Mouse (Mus musculus) brown adipose tissue, adult 24 weeks (tissue): Measurements from ENCODE around the gene Lamb3. TPM values are rescaled to one million over a fixed set of nuclear protein-coding genes. Genes with fewer than 3 reads are reported as not detected.

Source experiments
- H3K27ac ChIP-seq: fragments of 200-500 bp; replicated peaks from 2 replicates; pipeline ENCODE4 v1.5.1; 2012; ENCODE audit warnings: low read depth, mild to moderate bottlenecking, low read length
- H3K4me1 ChIP-seq: fragments of 200-500 bp; 2 replicates; pipeline ENCODE4 v1.6.1; 2012; ENCODE audit warnings: low read length, mixed read lengths; ENCODE audit not compliant: control insufficient read depth, insufficient read depth, insufficient read length
- H3K4me3 ChIP-seq: fragments of 200-500 bp; 2 replicates; pipeline ENCODE4 v1.5.1; 2012; ENCODE audit warnings: low read depth, mild to moderate bottlenecking, low read length, moderate library complexity; ENCODE audit not compliant: insufficient read depth
- polyA plus RNA-seq: library from polyadenylated mRNA; stranded (reverse); fragments of >200 nt; gene quantifications from 2 replicates; pipeline ENCODE4 v1.2.4, GENCODE M21; 2012; ENCODE audit not compliant: missing spikeins, insufficient read depth, insufficient read length

The Lamb3 gene
- polyA plus RNA-seq, 1 experiment: 6.8 TPM

DNA sequence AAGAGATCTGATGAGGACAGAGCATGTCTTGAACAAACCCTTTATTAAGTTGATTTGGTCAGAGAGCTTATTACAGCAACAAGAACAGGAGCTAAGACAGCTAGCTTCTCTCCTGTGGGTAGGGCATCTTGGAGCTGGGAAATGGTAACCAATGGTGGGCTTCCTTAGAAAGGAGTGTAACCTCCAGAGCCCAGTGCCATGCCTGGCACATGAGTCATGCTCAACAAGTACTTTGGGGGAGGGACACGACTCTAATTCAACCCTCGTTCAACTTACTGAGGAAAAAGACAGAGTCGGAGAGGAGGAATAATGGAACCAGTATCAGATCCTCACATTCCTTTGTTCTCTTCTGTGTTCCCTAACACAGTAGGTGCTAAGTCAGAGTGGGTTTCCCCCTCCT is 112.2 kb downstream of the Lamb3 start:
- Histone ChIP-seq H3K4me3 (no peak overlapping the region), H3K4me1 (peaks cover 13% of the 10 kb centered on the region; the same call in 1 of the 2 replicates), H3K27ac (no peak overlapping the region)

DNA sequence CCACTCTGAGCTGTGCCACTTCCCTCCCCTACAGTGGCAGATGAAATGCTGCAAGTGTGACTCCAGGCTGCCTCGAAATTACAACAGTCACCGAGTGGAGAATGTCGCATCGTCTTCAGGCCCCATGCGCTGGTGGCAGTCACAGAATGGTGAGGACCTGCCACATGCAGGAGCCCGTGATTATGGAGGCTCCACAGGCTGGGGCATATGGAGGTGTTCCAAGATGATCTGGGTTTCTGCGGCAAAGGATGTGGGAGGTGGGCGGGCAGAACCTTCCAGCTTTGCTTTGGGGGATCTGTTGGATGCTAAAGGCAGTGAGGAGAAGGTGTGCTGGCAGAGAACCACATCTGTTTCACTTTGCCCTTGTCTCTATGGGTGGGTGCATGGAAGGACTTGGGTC is 112.9 kb downstream of the Lamb3 start:
- Histone ChIP-seq H3K4me1 (peaks cover 11% of the 10 kb centered on the region; the same call in 1 of the 2 replicates), H3K27ac (no peak overlapping the region), H3K4me3 (no peak overlapping the region)

DNA sequence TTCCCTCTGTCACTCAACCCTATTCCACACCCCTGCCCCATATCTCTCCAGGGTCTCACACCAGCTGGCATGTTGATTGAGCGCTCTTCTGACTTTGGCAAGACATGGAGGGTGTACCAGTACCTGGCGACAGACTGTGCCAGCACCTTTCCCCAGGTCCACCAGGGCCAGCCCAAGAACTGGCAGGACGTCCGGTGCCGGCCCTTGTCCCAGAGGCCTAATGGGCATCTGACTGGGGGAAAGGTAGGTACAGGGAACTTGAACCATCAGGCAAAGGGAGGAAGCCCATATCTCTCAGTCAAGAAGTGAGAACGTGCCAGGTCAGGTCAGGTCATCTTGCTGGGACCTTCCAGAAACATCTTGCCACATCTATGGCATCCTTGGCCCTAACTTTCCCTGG is 116.2 kb downstream of the Lamb3 start:
- Histone ChIP-seq H3K4me1 (peaks cover 10% of the 10 kb centered on the region), H3K4me3 (no peak overlapping the region), H3K27ac (peak overlapping the region; percentile 94)

DNA sequence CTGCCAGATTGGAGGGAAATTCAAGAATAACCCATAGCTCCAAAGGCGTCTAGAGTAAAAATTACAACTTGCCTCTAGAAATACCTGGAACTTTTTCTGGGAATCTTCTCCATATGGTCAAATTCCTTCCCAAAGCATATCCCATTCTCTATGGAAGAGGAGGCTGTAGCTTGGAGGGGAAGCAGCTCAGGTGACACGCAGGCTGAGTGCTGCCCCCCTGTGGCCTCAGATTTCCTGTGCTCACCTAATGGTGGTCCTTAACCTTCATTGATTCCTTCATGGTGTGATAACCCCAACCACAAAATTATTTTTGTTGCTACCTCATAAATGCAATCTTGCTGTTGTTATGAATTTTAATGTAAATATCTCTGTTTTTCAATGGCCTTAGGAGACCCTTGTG is 116.7 kb downstream of the Lamb3 start:
- Histone ChIP-seq H3K4me1 (peaks cover 10% of the 10 kb centered on the region), H3K27ac (peak overlapping the region; percentile 94), H3K4me3 (no peak overlapping the region)

DNA sequence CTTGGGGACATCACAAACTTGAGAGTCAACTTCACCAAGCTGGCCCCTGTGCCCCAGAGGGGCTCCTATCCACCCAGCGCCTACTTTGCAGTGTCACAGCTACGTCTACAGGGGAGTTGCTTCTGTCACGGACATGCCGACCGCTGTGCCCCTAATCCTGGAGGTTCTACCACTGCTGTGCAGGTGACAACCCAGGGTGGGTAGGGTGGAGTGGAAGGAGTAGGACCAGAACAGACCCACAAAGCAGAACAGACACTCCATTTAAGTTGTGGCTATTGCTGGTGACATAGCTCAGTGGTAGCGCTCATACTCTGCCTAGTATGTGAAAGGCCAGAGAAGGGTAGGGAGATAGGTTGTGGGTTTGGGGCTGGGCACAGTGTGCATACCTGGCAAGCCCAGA is 118.4 kb downstream of the Lamb3 start:
- peaks cover 10% of the 10 kb centered on the region for H3K4me1 ChIP-seq
- H3K4me3 ChIP-seq: no peak overlapping the region
- peak overlapping the region; percentile 90 for H3K27ac ChIP-seq

DNA sequence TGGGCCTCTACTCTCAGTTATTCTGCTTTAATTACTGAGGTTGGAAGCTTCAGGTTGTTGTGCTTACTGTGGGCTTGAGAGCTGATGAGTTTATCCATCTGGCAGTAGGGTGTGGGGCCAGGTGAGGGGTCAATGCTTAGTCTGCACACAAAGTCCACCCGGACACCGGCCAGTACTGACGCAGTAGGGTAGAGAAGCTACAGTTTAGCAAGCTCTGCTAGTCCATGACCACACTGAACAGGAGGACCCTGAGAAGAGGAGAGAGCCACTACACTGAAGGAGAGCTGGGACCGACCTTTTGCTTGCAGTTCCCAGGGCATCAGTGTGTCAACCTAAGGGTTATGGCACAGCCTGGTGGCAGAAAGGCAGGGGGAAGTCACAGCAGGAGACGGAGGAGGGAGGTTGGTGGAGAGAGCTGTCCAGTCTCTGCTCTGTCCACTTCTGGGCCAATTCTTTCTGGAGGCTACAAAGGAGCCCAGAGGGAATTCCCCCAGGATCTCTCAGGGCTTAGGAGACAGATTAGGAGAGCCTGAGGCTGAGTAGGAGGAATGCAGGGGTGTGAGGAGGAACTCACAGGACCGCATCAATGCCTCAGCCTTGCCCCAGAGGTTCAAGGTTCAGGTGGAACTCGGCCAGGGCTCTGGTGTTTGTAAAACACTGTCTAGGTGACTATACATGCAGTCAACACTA is 119.1 kb downstream of the Lamb3 start:
- Histone ChIP-seq H3K27ac (peak overlapping the region; percentile 90), H3K4me3 (no peak overlapping the region), H3K4me1 (peaks cover 10% of the 10 kb centered on the region)

DNA sequence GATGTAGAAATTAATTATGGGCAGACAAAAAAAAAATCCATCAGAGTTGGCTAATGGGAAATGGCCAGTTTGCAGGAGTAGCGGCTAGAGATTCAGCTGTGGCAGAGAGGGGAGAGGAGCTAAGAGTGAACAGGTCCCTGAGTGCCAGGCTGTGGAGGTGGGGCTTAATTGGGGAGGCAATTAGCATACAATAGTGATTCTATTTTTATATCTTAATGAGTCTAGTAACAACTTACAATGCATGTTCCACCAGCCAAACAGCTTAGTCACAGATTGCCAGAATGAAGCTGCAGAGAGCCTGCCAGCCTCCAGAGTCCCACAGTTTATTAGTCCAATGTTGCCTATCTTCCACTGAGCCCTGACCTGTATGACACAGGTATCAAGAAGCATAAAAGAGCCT is 119.7 kb downstream of the Lamb3 start:
- H3K4me3 ChIP-seq: no peak overlapping the region
- H3K4me1 ChIP-seq: peaks cover 10% of the 10 kb centered on the region
- 0 out of 2 replicates have a peak overlapping the region, but pooled peaks have one; percentile 7 for H3K27ac ChIP-seq

DNA sequence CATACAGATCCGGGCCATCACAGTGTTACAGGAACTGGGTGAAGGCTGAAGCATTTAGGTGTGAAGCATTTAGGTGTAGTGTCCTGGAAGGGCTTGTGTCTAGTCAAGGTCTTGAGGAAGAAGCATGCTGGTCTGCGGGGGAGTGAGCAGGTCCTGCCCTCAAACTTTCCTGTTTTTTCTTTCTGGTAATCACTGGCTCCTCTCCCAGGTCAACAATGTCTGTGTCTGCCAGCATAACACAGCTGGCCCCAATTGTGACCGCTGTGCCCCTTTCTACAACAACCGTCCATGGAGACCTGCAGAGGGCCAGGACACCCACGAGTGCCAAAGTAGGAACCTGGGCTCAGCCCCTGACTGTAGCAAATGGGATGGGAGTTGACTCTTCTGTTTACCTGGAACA is 120.2 kb downstream of the Lamb3 start:
- Histone ChIP-seq H3K4me1 (peaks cover 10% of the 10 kb centered on the region), H3K4me3 (no peak overlapping the region), H3K27ac (0 out of 2 replicates have a peak overlapping the region, but pooled peaks have one; percentile 7)

DNA sequence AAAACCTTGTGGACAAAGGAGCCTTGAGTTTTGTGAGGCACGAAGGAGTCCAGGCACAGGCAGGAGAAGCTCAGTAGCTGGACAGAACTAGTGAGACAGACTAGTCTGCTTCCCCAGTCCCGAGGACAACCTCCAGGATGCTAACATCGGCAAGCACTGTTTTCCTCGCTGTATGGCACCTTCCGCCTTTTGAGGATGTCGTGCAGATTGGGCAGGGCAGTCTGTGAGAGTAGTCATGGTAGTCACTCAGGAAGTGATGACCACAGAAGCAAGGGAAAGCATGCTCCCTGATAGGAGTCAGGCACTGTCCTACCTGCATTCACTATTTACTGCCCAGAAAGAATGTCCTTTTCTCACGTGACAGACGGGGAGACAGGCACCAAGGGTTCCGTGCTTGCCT is 122.1 kb downstream of the Lamb3 start:
- no peak overlapping the region for H3K4me3 ChIP-seq
- peaks cover 5% of the 10 kb centered on the region for H3K4me1 ChIP-seq

DNA sequence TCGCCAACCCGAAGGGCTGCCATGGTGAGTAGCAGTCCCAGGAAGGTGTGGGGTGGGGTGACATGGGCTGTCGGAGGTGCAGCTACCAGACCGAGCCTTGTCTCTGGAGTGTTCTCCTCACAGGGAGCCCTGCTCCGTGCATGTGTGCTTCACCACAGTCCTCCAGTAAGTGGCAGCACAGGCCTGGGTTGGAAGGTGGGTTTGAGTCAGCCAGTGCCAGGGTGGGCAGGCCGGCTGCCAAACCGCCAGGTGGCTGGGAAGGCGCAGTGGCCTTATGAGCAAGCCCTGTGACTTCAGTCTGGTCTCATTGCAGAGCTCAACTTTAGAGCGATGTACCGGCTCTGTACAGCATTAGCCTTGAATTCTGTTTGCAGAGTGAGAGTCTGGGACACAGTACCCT is 122.7 kb downstream of the Lamb3 start:
- Histone ChIP-seq H3K4me1 (peaks cover 7% of the 10 kb centered on the region), H3K27ac (no peak overlapping the region), H3K4me3 (no peak overlapping the region)

More for the DNA sequence above, 122.1 kb downstream of the Lamb3 start:
- no peak overlapping the region for H3K27ac ChIP-seq

DNA sequence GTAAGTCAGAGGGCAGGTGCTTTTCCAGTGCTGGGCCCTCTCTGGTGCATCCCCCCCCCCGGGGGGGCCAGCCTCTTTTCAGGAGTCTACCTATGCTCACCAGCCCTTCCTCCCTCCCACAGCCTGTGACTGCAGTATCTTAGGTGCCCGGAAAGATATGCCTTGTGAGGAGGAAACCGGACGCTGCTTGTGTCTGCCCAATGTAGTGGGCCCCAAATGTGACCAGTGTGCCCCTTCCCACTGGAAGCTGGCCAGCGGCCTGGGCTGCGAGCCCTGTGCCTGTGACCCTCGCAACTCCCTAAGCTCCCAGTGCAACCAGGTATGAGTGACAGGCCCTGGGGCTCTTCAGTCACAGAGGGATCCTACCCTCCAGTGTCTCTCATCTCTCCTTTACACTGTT is 123.1 kb downstream of the Lamb3 start:
- Histone ChIP-seq H3K4me1 (peaks cover 7% of the 10 kb centered on the region), H3K27ac (no peak overlapping the region), H3K4me3 (no peak overlapping the region)

DNA sequence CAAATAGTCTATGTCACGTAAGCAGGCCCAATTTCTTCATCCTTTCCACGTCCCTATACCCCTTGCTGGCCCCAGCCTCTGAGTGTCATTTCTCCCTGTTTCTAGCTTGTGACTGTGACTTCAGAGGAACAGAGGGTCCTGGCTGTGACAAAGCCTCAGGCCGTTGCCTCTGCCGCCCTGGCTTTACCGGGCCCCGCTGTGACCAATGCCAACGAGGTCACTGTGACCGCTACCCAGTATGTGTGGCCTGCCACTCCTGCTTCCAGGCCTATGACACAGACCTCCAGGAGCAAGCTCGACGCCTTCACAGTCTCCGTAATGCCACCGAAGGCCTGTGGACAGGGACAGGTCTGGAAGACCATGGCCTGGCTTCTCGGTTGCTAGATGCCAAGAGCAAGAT is 124.5 kb downstream of the Lamb3 start:
- Histone ChIP-seq H3K27ac (no peak overlapping the region), H3K4me1 (peaks cover 9% of the 10 kb centered on the region; the same call in 1 of the 2 replicates), H3K4me3 (no peak overlapping the region)

DNA sequence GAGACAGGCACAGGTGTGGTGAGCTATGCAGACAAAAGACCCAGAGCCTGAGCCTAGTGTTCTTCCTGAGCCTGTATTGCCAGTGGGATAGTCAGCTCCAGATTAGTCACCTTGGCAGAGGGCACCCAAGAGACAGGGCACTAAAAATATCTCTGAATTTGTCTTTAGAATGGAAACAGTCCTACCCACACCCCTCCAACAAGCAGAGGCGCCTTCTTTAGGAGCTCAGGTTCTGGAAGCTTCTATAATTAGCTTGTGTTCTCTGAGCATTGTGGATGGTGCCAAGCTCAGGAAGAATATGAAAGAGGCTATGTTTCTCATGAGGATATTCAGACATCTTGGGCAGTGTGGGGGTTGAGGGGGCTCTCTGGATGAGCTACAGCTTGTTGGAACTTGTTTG is 125.2 kb downstream of the Lamb3 start:
- no peak overlapping the region for H3K4me3 ChIP-seq
- peaks cover 6% of the 10 kb centered on the region; the same call in 1 of the 2 replicates for H3K4me1 ChIP-seq
- H3K27ac ChIP-seq: no peak overlapping the region

DNA sequence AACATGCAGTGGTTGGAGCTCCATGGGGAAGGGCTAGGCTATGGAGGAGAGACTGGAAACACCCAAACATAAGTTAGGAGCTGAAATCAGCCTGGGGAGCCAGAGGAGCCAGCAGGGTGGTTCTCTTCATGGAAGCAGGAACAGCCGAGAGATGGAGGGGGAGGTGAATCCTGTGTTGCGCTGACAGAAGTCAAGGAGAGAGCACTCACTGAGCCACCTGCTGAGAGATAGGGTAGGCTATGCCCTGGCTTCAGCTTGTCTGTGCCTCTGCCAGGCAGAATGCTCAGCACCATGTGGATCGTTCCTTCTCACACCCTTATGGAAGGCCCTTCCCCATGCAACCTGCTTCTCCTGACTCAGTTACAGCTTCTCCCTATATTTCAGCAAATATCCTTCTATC is 126.3 kb downstream of the Lamb3 start:
- Histone ChIP-seq H3K27ac (no peak overlapping the region), H3K4me1 (peaks cover 6% of the 10 kb centered on the region; the same call in 1 of the 2 replicates), H3K4me3 (no peak overlapping the region)

DNA sequence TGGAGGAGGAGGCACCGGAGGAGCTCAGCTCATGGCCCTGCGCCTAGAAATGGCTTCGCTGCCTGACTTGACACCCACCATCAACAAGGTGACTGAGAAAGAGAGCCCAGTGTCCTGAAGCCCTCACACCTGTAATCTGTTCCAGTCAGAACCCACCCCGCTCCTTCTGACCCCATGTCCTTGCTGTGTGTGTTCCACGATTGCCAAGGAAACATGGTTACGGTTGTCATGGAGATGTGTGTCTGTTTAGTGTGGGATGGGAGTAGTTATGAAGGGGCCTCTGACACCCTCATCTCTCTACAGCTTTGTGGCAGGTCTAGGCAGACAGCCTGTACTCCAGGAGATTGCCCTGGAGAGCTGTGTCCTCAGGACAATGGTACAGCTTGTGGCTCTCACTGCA is 127.0 kb downstream of the Lamb3 start:
- peaks cover 6% of the 10 kb centered on the region; the same call in 1 of the 2 replicates for H3K4me1 ChIP-seq
- H3K27ac ChIP-seq: no peak overlapping the region
- no peak overlapping the region for H3K4me3 ChIP-seq
